Mouse (Mus musculus): Measurements from ENCODE around the gene Npas2.

The Npas2 gene

DNA sequence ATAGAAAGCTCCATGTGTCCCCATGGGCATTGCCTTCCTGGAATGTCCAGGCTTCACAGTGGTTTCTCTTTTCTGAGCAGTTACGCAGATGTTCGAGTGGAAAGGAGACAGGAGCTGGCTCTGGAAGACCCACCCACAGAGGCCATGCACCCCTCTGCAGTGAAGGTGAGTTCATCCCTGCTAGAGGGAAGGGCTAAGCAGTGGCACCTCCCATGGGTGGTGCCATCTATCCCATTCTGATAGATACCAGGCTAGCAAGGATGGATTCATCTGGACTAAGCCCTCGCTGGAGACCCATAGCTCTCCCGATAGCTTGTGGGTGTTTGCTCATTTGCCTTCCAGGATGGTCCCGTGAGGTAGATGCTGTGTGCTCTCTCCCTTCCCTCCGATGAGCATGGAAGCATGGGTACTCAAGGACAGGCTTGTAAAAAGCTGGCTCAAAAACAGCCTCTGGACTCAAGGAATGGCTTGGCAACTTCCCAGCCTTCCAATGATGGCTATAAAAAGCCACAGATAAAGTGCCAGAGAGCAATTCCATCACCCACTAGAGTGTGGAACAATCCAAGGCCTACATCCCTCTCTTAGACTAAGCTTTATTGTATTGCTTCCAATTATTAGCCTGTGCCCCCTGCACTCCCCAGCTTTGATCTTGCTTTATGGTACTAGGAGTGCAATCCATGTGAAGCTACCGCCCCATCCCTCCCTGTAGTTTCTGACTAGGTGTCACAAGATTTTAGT is 137.5 kb downstream of the Npas2 start:
- no peak for DNase-seq (ENCODE audit: extremely low read depth, insufficient read length, low spot score)

DNA sequence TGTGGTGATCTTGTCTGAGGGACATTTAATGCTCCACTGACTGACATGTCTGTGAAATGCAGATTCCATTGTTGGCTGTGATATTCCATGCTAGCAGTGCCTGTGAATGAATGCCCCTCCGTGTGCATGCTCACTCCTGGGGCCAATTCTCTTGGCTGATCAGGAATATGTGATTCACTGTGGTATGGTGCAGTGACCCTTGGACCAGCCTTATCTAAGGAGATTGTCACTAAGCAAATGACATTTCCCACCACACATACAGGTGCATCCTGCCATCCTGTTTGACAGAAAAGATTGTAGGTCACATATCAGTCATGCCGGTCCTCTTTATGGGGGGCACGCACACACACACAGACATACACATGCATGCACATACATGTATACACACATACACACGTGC is 138.9 kb downstream of the Npas2 start:
- no peak for DNase-seq (ENCODE audit: extremely low read depth, insufficient read length, low spot score)

DNA sequence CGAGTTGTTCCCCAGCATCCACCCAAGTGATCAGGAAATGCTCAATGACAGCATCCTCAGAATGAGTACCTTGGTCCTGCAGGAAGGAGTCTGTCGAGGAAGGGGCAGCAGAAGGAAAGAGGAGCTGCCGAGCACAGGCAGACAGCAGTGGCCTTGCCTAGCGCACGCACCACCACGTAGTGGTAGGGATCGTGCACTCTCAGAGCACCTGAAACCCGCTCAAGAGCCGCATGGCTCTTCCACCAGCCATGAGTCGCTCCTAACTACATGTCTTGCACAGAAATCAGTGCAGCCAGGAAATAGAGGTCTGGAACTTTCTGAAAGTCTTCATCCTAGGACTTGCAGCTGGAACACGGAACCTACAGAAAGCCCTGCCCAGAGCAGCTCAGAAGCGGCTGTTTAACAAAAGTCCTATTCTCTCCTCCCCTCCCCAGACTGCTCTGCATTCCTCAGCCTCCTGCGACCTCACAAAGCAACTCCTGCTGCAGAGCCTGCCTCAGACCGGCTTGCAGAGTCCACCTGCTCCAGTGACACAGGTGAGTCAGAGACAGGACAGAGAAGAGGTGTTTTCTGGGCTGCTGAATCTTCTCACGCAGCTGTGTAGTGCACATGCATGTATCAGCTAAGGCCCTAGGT is 142.1 kb downstream of the Npas2 start:
- no peak for DNase-seq (ENCODE audit: extremely low read depth, insufficient read length, low spot score)

DNA sequence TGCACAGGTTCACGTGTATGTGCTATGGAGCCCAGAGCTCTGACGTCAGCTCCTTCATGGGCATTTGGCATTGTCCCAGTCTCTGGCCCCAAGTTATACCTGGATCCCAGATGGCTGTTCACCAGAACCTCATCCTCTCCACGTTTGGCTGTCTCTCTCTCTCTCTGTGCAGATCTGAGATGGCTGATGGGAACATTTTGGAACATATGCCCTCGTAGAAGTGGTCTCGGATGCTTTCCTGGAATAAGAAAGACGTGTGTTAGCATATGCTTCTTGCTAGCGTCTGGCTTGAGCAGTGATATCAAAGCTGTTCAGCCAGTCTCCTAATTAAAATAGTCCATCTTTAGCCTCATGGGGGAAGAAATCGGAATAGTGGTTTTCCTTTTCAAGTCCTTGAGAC is 143.3 kb downstream of the Npas2 start:
- DNase-seq (ENCODE audit: extremely low read depth, insufficient read length, low spot score), result no peak

DNA sequence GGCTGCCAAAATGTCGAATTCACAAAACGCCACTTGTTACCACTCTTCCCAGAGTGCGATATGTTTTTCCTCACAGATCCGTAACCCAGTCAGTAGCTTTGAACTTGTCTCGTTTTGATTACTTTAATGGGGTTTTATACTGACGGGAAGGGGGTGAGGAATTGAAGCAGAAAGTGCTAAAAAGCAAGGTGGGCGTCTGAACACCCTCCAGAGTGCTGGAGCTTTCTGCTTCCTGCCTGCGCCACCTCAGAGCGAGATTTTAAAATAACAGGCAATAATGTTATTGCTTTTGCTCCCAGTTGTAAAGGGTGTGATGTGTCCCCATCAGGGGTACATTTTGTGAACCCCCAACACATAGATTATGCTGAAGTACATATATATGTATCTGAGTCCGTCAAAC is 145.3 kb downstream of the Npas2 start:
- DNase-seq (ENCODE audit: extremely low read depth, insufficient read length, low spot score), result no peak

DNA sequence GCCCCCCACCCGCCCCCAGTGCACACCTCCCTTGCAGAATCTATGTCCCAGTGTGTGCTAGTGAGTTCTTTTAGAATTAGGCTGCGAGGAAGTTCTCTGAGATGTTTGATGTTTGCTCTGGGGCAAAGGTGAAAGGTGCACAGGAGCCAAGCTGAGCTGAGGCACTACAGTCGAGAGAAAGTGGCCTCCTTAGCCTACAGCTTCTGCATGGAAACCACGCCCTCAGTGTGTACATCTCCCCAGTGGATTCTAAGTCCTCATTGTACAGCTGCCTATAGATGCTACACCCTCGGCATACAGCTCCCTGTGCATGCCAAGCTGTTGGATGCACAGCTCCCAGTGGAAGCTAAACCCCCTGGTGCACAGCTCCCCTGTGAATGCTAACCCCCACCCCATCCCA is 145.9 kb downstream of the Npas2 start:
- no peak for DNase-seq (ENCODE audit: extremely low read depth, insufficient read length, low spot score)

DNA sequence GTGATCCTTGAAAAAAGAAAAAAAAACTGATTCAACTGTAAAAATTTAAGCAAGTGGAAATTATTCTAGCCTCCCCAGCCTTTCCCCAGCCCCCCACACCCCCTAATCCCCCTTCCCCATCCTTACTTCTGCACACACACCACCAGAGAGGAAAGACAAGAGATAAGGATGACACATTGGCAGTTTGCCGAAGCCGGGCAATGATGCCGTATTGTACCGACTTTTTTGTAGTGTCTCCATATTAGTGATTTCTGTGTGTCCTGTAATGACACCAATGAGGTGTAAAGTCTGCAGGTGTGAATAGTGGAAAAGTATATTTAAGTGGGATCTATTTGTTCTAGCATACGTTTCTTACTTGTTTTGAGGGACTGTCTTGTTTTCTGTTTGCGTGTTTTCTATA is 146.6 kb downstream of the Npas2 start:
- no peak for DNase-seq (ENCODE audit: extremely low read depth, insufficient read length, low spot score)

DNA sequence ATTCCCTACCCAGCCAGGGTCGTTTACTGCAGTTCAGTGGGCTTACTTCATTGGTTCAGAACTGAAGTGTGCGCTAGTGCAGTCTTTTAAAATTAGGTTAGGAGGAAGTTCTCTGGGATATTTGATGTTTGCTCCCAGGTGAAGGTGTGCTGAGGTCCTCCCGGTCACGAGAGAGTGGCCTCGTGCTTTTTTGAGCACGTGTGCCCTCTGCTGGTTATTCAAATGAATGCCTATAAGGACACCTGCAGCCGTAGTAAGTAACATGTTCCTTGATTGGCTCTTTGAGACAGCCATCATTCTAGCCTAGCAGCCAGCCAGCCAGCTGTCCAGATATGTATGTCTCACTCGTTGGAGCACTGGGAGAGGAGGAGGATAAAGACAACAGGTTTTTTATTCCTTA is 147.1 kb downstream of the Npas2 start:
- no peak for DNase-seq (ENCODE audit: extremely low read depth, insufficient read length, low spot score)

DNA sequence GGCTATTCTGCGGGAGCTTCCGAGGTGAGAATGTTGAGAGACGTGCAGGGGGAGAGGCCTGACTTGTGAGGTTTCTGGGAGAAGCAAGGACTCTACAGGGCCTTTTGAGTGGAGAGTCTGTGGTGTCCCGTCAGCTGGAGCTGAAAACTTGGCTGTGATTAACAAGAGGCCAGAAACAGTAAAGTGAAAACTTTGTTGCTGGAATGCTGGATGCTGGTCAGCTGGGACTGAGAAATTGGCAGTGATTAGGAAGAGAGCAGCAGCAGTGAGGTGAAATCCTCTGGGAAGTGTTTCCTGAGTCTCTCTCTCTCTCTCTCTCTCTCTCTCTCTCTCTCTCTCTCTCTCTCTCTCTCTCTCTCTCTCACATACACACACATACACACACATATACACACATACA is 148.3 kb downstream of the Npas2 start:
- DNase-seq (ENCODE audit: extremely low read depth, insufficient read length, low spot score), result no peak

DNA sequence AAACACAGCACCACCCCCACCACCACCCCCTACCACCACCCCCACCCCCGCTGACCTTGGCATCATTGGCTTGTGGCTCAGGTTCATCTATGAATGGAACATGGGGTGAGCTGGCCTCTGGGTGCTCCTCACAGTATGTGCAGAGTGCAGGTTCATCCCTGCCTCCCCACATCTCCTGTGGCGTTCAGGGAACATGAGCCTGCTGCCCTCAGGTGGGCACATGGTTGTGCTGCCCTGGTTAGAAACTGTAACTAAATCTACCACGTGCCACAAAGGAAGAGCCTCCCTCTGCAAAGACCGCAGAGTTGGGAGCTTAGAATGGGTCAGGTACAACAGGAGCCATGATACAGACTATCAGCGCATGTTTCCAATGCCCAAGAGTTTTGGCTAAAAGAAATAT is 149.7 kb downstream of the Npas2 start:
- no peak for DNase-seq (ENCODE audit: extremely low read depth, insufficient read length, low spot score)

DNA sequence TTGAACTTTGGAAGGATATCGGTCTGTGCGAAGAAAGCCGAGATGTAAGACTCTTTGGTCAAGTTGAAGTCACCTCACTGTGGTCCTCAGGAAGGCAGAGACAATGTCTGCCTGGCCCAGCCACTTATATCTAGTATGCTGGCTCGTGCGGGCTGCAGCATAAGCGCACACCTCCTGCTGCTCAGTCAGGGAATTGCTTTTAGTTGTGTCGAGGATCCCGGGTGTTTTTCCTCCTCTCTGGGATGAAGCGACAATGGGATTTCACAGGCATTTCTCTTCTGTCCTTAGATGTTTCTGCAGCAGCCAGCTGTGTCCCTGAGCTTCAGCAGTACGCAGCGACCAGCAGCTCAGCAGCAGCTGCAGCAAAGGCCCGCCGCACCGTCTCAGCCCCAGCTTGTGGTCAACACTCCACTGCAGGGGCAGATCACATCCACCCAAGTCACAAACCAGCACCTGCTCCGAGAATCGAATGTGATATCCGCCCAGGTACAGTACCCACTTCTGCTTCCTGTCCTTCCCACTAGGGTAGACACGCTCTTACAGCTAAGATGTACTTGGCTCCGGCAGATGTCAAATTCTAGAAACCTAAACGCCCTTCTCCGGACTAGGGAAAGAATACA is 151.6 kb downstream of the Npas2 start:
- no peak for DNase-seq (ENCODE audit: extremely low read depth, insufficient read length, low spot score)

DNA sequence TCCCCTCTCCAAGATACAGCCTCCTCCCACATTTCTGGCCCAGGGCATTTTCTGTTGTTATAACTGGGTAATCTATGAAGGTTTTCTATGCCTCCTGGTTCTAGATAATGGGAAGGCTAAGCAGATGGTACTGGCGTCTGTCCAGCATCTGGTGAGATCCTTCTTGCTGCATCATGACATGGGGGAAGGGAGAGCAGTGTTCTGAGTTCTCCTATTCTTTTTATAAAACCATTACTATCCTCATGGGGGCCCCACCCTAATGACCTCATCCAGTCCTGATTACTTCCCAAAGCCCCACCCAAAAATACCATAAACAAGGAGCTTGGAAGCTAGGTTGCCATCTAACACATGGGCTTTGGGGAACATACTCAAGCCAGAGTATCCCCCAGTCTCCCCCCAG is 155.5 kb downstream of the Npas2 start:
- DNase-seq (ENCODE audit: extremely low read depth, insufficient read length, low spot score), result no peak

DNA sequence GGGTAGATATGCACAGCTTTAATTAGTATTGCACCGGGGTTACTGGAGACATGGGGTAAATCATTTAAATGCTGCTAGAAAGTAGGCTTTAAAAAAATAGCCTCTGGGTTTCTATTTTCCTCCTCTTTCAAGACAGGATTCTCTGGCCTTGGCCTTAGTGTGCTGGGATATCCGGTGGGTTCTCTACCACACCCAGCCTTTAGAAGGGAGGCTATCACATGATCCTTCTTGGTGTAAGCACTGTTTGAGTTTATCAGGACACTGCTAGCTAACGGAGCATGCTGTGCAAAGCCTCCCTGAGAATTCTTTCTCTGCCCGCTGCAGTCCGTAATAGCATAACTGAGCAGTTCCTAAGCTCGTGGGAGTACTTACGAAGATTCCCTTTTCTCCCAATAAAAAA is 155.9 kb downstream of the Npas2 start:
- no peak for DNase-seq (ENCODE audit: extremely low read depth, insufficient read length, low spot score)

DNA sequence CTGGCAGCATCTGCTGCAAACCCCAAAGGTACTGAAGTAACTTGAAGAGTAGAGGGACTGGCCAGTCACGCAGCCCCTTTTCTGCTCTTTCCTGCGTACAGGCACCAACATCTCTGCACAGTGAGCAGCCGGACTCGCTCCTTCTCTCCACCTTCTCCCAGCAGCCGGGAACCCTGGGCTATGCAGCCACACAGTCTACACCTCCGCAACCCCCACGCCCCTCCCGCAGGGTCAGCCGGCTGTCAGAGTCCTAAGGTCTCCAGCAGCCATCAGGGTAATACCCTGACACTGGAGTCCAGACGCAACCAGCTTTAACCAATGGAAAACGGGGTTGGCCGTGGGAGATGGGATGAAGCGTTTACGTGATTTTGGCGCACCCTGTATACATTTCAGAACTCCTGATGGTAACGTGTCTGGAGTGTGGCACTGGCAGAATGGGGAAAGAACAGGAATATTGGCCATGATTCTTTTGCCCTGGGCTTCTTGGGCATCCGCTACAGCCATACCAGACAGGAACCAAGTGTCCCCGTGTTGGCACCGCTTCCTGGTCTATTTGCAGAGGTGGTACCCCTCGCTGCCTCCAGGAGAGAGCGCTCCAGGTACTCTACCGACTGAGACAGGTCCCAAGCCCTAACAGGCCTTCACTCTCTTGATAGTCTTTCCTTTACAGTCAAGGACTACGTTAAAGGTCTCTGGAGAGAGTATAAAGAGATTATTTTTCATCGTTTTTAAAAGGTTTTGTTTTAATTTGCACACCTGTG is 168.4 kb downstream of the Npas2 start:
- no peak for DNase-seq (ENCODE audit: extremely low read depth, insufficient read length, low spot score)

DNA sequence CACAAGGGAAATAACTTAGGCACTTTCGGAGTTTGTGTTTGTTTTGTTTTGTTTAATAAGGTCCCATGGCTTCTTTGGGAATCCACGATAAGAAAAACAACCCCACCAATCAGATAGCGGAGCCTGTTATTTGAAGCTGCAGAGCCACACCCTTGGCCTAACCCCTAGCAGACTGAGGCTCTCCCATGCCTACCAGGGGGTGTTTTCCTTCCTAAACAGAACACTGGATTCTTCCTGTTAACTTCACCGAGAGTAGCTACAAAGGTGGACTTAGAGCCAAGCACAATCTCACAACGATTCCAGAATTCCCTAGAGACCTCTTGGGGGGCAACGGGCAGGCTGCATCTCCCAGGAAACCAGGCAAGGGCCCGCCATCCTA is 169.0 kb downstream of the Npas2 start:
- DNase-seq (ENCODE audit: extremely low read depth, insufficient read length, low spot score), result no peak

DNA sequence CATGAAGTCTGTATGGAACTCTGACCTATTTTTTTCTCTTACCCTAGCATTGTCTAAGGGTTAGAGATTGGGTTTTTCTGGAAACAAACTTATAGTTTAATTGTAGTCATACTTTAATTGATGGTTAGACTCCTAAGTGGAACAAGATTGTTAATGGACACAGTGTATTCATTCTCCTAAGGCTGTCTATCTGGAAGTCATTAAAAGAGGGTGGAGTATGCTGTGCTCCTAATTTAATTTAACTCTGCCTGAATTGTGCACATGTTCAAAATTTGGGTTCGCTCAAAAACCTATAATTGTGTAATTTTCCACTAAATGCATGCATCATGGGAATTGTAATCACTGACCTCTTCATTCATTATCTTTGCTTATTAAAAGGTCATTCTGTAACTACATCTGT is 172.0 kb downstream of the Npas2 start:
- DNase-seq (ENCODE audit: extremely low read depth, insufficient read length, low spot score), result no peak

DNA sequence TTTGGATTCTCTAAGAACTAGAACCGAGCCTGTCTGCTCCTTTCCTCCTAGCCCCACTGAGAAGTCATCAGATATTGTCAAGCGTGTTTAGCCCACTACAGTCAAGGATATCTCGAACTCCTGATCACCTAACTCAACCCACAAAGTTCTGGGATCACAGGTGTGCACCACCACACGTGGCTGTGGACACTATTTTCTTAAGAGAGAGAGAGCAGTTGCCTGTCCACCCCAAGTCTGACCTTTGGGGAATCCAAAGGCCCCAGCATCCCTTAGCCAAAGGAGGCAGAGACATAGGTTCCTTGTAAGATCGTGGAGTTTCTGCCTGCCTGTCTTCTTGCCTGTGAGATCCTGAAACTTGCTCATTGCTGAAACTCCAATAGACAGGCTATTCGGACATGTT is 173.5 kb downstream of the Npas2 start:
- DNase-seq (ENCODE audit: extremely low read depth, insufficient read length, low spot score), result no peak

DNA sequence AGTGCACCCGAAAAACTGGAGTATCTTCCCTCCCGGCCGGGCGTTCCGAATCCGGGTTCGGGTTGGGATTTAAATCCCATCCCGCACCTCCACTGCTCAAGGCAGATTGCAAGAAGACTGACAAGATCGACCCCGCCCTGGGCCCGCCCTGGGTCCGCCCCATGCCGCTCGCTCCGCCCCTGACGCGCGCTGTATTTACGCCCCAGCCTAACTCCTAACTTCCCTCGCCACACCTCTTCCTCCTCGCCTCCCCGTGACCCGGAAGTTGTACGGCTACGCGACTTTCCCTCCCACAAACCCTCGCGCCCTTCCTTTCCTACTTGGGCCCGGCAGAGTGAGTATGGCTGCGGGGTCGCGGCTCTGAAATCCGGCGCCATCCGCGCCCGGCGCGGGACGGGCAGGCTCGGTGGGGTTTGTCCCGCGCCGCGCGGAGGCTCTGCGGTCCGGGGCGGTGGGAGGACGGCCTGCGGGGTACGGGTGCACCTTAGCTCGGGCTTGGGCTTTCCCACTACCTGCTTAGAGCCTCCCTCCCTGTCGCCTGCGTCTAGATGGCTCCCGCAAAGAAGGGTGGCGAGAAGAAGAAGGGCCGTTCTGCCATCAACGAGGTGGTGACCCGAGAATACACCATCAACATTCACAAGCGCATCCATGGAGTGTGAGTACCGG is 174.2 kb downstream of the Npas2 start, which contains the start of gene Rpl31:
Gene Rpl31 (plus strand): TSS at position 242 of the 666 bp plus-strand sequence.
- peak; percentile 100 for DNase-seq (ENCODE audit: extremely low read depth, insufficient read length, low spot score)

DNA sequence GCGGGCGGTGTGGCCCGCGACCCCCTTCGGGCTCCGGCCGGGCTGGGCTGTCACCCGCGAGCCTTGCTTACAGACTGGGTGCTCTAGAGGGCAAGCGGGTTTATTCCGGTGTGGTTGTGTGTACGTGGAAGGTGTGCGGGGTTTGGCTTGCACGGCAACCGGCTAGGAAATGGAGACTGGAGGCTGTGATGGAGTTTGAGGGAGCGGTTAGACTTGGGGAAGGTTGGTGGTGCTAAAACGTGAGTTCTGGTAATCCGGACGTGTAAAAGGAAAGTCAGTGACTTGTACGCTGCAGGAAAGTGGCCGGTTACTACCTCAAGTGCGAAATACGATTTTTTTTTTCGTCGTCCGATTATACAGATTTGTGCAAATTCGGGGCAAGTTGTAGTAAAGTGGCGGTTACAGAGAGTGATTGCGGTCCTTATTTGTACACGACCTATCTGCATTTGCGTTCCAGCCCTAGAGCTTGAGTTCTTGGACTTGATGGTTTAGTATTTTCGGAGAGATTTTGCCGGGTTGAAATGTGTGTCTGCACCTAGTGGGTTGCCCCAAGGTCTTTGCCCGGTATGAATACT is 174.8 kb downstream of the Npas2 start:
- no peak for DNase-seq (ENCODE audit: extremely low read depth, insufficient read length, low spot score)

DNA sequence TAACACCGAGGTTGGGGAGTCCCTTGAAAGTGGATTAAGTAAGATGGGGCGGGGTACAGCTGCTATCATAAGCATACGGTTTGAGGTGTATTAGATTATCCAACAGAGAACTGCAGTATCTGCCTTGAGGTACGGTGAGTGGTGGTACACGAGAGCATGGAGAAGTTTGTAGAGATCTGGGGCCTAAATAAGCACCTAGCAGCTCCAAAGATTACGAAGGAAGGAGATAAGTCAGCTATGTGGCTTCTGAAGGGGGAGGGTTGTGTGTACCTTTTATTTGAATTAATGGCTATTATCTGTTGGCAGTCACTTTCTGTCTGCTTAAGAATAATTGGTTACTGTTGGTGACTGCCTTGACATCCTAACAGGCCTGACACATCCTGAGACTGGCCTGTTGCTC is 176.9 kb downstream of the Npas2 start:
- DNase-seq (ENCODE audit: extremely low read depth, insufficient read length, low spot score), result no peak

Data from 3134 (cell line).